17 mouse cellular contexts compared by ENCODE assay signal in the genomic region with DNA sequence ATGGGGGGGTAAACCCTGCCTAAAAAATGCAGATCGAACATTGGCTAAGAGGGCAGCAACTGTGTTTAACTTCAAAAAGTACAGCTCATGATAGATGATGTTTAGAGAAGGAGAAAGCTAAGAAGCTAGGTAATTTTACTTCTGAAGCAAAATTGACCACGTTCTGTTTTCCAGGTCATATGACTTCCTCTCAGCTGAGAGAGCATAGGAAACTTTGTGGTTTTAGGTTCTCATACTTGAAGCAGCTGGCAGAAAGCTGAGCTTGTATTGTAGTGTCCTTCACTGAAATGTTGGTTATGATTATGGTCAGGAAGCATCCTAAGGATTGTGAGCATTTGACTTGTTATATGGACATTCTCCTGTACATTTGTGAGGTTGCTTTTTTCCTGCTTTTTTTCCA.
"Had no signal": no experiment of that assay in that cellular context is flagged by ENCODE, and none has a peak within 500 bp of the region (broad histone marks: within the 10 kb centered on the region; RNA-seq: fewer than 3 reads in every experiment).

No protein-coding gene starts in this region.

- H3K9ac ChIP-seq: liver, embryonic 14.5 days; liver, postnatal 0 days; lung, embryonic 14.5 days; midbrain, embryonic 12.5 days; stomach, embryonic 15.5 days had no signal

- H3K9me3 ChIP-seq: midbrain, embryonic 12.5 days; stomach, embryonic 15.5 days had no signal

- DNase-seq: kidney, adult 9 months; kidney, postnatal 14 days; layer of hippocampus, postnatal 36 days; liver, postnatal 0 days; lung, embryonic 14.5 days; right cerebral cortex, postnatal 14 days; right cerebral cortex, postnatal 4 days; thymus, postnatal 25 days had no signal

- H3K27ac ChIP-seq: layer of hippocampus, adult 2 months; left cerebral cortex, adult 2 months; liver, embryonic 14.5 days; macrophage; midbrain, embryonic 12.5 days; stomach, embryonic 15.5 days had no signal

- H3K4me3 ChIP-seq: layer of hippocampus, adult 2 months; left cerebral cortex, adult 2 months; midbrain, embryonic 12.5 days; myocyte; stomach, embryonic 15.5 days had no signal

- ATAC-seq: liver, postnatal 0 days; lung, postnatal 0 days; midbrain, embryonic 16.5 days had no signal

- H3K4me1 ChIP-seq: midbrain, embryonic 12.5 days; stomach, embryonic 15.5 days had no signal

- H3K27me3 ChIP-seq: midbrain, embryonic 12.5 days; stomach, embryonic 15.5 days had no signal

- H3K36me3 ChIP-seq: midbrain, embryonic 12.5 days; stomach, embryonic 15.5 days had no signal
